Mouse (Mus musculus): Measurements from ENCODE around the gene Galnt2.

GRCm38 (mm10) chr8:124310509-124310908 is 79.3 kb downstream of the Galnt2 start:
- TF ChIP-seq CTCF (IDR thresholded peaks at IDR 0.05) (no peak), EP300 (IDR thresholded peaks at IDR 0.05) (no peak)
